Mouse (Mus musculus): ENCODE data around the gene Triobp. TPM values are rescaled to one million over a fixed set of nuclear protein-coding genes. Genes with fewer than 3 reads are reported as not detected.

Triobp gene
- total and polyA plus RNA-seq, 3 experiments: 22.0 to 30.9 (median 24.4) TPM

DNA sequence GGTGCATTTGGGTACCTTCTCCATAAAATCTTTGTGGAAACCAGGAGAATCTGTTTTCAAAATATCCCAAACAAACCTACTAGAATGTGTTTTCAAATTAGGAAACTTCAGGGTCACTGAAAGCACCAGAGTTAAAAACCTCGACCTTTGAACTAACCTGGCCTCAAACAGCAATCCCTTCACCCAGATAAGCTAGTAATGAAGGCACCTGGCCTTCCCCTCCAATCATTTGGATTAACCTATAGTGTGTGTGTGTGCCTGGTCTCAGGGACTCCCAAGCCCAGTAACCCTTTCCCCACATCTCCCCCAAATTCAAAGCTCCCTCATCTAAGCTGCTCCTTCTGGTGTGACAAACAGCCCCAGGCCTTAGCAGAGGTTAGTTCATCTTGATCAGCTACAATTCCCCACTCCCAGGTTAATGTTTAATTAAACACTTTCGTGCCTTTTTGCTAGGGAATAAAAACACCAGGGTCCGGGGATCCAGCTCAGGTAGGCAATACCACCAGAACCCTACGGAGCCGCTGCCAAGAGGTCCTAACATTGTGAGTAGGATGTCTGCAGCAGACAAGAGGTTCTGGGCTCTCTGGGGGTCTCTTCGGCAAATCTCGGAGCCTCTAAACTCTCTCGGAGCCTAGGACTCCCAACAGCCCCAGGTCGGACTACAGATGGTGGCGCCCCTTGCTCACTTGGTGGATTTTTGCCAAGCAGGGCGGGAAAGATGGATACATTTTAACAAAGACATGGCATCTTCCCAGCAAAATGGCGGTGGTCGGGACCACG is 79.2 kb downstream of the Triobp start:
- Histone ChIP-seq H3K4me3 (no peak overlapping the region), H3K9ac (ENCODE audit: low read depth, low read length) (no peak overlapping the region), H3K4me1 (ENCODE audit: control insufficient read depth, insufficient read depth, low read length) (peaks cover 3% of the 10 kb centered on the region), H3K27me3 (ENCODE audit: control insufficient read depth, insufficient read depth, low read length) (no peaks in the 10 kb centered on the region), H3K27ac (no peak overlapping the region), H3K79me2 (replicated peaks; ENCODE audit: control insufficient read depth, insufficient read depth, low read length) (no peaks in the 10 kb centered on the region), H3K36me3 (ENCODE audit: control insufficient read depth, insufficient read depth, low read length) (no peaks in the 10 kb centered on the region)
- intact Hi-C loops (cut with DNase I): loop anchor here (2.0 to 5.0 kb wide), 2 partner anchors 42 to 114 kb away; partner anchors contain the start of gene Pdxp
- TF ChIP-seq EP300 (IDR thresholded peaks at IDR 0.05; ENCODE audit: insufficient read depth, low read depth, low read length) (no peak), CTCF (IDR thresholded peaks at IDR 0.05) (no peak), POLR2A (IDR thresholded peaks at IDR 0.05; ENCODE audit: insufficient read depth, low read depth, low read length) (no peak)
- WGBS: 71% methylated on average over 14 of the region's 14 CpGs
- no peak for DNase-seq

- WGBS: 8% methylated on average over 46 of the region's 46 CpGs
- peaks cover 3% of the 10 kb centered on the region for H3K4me1 ChIP-seq (ENCODE audit: control insufficient read depth, insufficient read depth, low read length)
- peak overlapping the region; percentile 99 for H3K27ac ChIP-seq
- intact Hi-C loops (cut with DNase I): loop anchor here (2.0 to 5.0 kb wide), 3 partner anchors 35 to 115 kb away; partner anchors contain the start of genes Ankrd54 and Pdxp
- no peaks in the 10 kb centered on the region for H3K79me2 ChIP-seq (replicated peaks; ENCODE audit: control insufficient read depth, insufficient read depth, low read length)
- DNase-seq: peak in 1 of 2 experiments; percentile 74
- no peaks in the 10 kb centered on the region for H3K36me3 ChIP-seq (ENCODE audit: control insufficient read depth, insufficient read depth, low read length)
- H3K27me3 ChIP-seq (ENCODE audit: control insufficient read depth, insufficient read depth, low read length): no peaks in the 10 kb centered on the region
- TF ChIP-seq POLR2A (IDR thresholded peaks at IDR 0.05; ENCODE audit: insufficient read depth, low read depth, low read length) (no peak), EP300 (IDR thresholded peaks at IDR 0.05; ENCODE audit: insufficient read depth, low read depth, low read length) (no peak), CTCF (IDR thresholded peaks at IDR 0.05) (no peak)
- peak overlapping the region; percentile 96 for H3K9ac ChIP-seq (ENCODE audit: low read depth, low read length)
- peak overlapping the region; percentile 66 for H3K4me3 ChIP-seq
Measured at GRCm38 (mm10) chr15:79027291-79028205, 80.0 kb downstream of the Triobp start.

DNA sequence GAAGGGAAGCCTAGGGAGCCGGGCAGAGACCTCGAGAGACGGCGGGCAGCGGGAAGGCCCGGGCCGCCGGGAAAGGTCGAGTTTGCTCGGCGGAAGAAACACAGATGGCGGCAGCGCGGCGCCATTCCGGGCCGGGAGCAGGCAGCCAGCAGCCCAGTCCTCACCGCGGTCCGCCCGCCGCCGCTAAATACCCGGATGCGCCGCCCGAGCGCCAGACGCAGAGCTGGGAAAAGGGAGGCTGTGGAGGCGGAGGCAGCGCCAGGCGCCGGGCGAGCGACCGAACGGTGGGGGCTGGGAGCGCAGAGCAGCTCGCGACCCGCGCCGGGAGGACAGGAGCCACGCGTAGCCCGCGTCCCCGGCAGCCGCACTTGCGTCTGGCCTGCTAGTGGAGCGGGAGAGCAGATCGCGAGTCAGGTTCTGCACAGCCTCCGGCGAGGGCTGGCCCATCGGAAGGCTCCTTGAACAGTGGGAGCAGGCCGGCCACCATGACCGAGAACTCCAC is 80.8 kb downstream of the Triobp start, which contains the start of gene H1f0:
Gene H1f0, plus strand, starts transcription at position 214 of the 502 bp plus-strand sequence.
- intact Hi-C loops (cut with DNase I): loop anchor here (2.0 to 5.0 kb wide), 2 partner anchors 35 to 116 kb away; partner anchors contain the start of genes Ankrd54 and Pdxp
- under 1% methylated on average over 57 of the region's 58 CpGs for WGBS
- TF ChIP-seq EP300 (IDR thresholded peaks at IDR 0.05; ENCODE audit: insufficient read depth, low read depth, low read length): no peak
- no peak for TF ChIP-seq CTCF (IDR thresholded peaks at IDR 0.05)
- peak; percentile 82 for TF ChIP-seq POLR2A (IDR thresholded peaks at IDR 0.05; ENCODE audit: insufficient read depth, low read depth, low read length)
- peak; percentile 95 to 97 for DNase-seq
- no peaks in the 10 kb centered on the region for H3K36me3 ChIP-seq (ENCODE audit: control insufficient read depth, insufficient read depth, low read length)
- H3K79me2 ChIP-seq (replicated peaks; ENCODE audit: control insufficient read depth, insufficient read depth, low read length): no peaks in the 10 kb centered on the region
- peak within 1 kb of the TSS; percentile 96 for H3K9ac ChIP-seq (ENCODE audit: low read depth, low read length)
- H3K4me1 ChIP-seq (ENCODE audit: control insufficient read depth, insufficient read depth, low read length): peaks cover 3% of the 10 kb centered on the region
- peak within 1 kb of the TSS; percentile 66 for H3K4me3 ChIP-seq
- H3K27me3 ChIP-seq (ENCODE audit: control insufficient read depth, insufficient read depth, low read length): no peaks in the 10 kb centered on the region
- H3K27ac ChIP-seq: peak within 1 kb of the TSS; percentile 99

- Histone ChIP-seq H3K4me3 (peak overlapping the region; percentile 66), H3K27me3 (ENCODE audit: control insufficient read depth, insufficient read depth, low read length) (no peaks in the 10 kb centered on the region), H3K27ac (peak overlapping the region; percentile 99), H3K9ac (ENCODE audit: low read depth, low read length) (peak overlapping the region; percentile 96), H3K79me2 (replicated peaks; ENCODE audit: control insufficient read depth, insufficient read depth, low read length) (no peaks in the 10 kb centered on the region), H3K4me1 (ENCODE audit: control insufficient read depth, insufficient read depth, low read length) (peaks cover 3% of the 10 kb centered on the region), H3K36me3 (ENCODE audit: control insufficient read depth, insufficient read depth, low read length) (no peaks in the 10 kb centered on the region)
- TF ChIP-seq CTCF (IDR thresholded peaks at IDR 0.05) (no peak), EP300 (IDR thresholded peaks at IDR 0.05; ENCODE audit: insufficient read depth, low read depth, low read length) (no peak), POLR2A (IDR thresholded peaks at IDR 0.05; ENCODE audit: insufficient read depth, low read depth, low read length) (no peak)
- intact Hi-C loops (cut with DNase I): loop anchor here (2.0 to 5.0 kb wide), 2 partner anchors 34 to 117 kb away; partner anchors contain the start of genes Ankrd54 and Pdxp
- WGBS: 7% methylated on average over 16 of the region's 16 CpGs
- DNase-seq: no peak
Measured at GRCm38 (mm10) chr15:79028823-79029484, 81.4 kb downstream of the Triobp start.
